Mouse (Mus musculus) subcutaneous adipose tissue, adult 2 months (tissue): ENCODE results near the gene Olfr731. TPM values are rescaled to one million over a fixed set of nuclear protein-coding genes. Genes with fewer than 3 reads are reported as not detected.

ENCODE experiments used
- polyA plus RNA-seq: library from polyadenylated mRNA; depleted of rRNA; stranded (reverse); fragments of >200 nt; gene quantifications from 2 replicates; pipeline ENCODE4 v1.2.3, GENCODE M21; 2012; ENCODE audit warnings: low replicate concordance; rRNA removed

The Olfr731 gene
- polyA plus RNA-seq, result not detected in 2 replicates

DNA sequence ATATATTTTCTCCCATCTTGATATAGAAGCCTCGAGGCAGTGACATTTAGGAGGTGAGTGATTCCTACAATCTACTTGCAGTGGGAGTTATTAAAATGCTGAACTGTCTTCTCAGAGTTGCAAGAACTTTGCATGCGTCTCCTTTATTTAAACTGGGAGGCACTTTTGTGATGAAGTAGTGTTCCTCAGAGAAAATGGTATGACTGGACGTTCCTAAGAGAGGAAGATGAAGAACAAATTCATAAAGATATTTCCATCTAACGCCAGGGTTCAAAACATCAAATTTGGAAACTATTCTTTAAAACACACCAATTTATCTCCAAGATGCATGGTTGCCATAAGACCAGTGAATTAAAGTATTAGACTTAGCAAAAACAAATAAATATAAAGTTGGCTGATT lies at the start of gene Olfr731:
Gene Olfr731 (minus strand): TSS at position 101 of the 400 bp plus-strand sequence.

DNA sequence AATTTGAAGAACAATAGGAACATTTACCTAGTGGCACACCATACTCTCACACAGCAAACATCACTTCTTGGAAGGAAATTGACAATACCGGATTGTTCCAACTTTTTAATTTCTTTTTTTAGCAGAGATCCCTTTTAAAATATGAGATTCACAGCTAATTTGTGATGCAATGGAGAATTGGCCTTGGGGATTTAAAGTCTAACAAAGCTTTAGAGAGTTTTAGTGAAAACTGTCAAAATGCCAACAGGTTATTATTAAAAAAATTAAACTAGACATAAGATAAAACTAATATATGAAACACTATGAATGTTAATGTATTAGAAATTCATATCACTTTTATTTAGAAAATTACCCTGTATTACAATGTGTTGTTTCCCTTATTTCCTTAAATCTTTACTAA lies 42.4 kb upstream of the Olfr731 start, which contains the start of gene Olfr732:
Gene Olfr732 (minus strand): TSS at position 101 of the 400 bp plus-strand sequence.

DNA sequence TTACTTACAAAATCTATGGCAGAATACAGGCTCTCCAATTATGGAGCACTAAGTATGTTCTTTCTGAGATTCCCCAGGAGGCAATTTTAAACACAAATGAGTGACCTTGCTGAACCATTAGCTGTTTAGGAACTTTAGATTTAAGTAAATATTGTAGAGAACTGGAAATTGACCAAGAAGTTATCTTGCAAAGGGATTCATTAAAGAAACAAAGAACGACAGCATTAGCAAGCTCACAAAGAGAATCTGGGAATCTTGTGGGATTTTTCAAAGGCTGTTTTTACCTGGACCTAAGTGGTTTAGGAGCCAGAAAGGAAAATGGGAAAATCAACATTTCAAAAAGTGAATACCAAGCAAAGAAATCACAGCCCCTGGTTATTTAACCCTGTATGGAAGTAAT lies 53.6 kb downstream of the Olfr731 start, which contains the start of gene Olfr730:
Gene Olfr730 (minus strand): TSS at position 101 of the 400 bp plus-strand sequence.

Other genes with a start within 250 kb of the Olfr731 start
- gene Olfr725, start 201.5 kb downstream of the Olfr731 start, polyA plus RNA-seq, result not detected in 2 replicates
- not detected in 2 replicates for gene Olfr726, start 150.9 kb downstream of the Olfr731 start, polyA plus RNA-seq
- not detected in 2 replicates for gene Olfr727, start 118.7 kb downstream of the Olfr731 start, polyA plus RNA-seq
- not detected in 2 replicates for gene Olfr728, start 99.2 kb downstream of the Olfr731 start, polyA plus RNA-seq
- not detected in 2 replicates for gene Olfr729, start 89.0 kb downstream of the Olfr731 start, polyA plus RNA-seq
- gene Olfr730, start 53.7 kb downstream of the Olfr731 start, polyA plus RNA-seq, result 0.04 TPM in 1 of 2 replicates, not detected in the other
- 0.03 TPM in 1 of 2 replicates, not detected in the other for gene Olfr732, start 42.3 kb upstream of the Olfr731 start, polyA plus RNA-seq
- 0.20 and 0.50 TPM in 2 replicates for gene Olfr733, start 59.7 kb upstream of the Olfr731 start, polyA plus RNA-seq
- 0.11 TPM in 1 of 2 replicates, not detected in the other for gene Olfr734, start 84.9 kb upstream of the Olfr731 start, polyA plus RNA-seq
- gene Olfr735, start 107.0 kb upstream of the Olfr731 start, polyA plus RNA-seq, result 0.21 and 0.23 TPM in 2 replicates
- gene Tlr11, start 116.0 kb upstream of the Olfr731 start, polyA plus RNA-seq, result 0.76 and 0.91 TPM in 2 replicates
- gene Olfr736, start 139.3 kb upstream of the Olfr731 start, polyA plus RNA-seq, result not detected in 2 replicates
- not detected in 2 replicates for gene Olfr738, start 165.7 kb upstream of the Olfr731 start, polyA plus RNA-seq
- gene Olfr739, start 176.8 kb upstream of the Olfr731 start, polyA plus RNA-seq, result not detected in 2 replicates
- not detected in 2 replicates for gene Olfr740, start 203.7 kb upstream of the Olfr731 start, polyA plus RNA-seq
- gene Olfr741, start 230.9 kb upstream of the Olfr731 start, polyA plus RNA-seq, result not detected in 2 replicates